Mouse (Mus musculus) heart, embryonic 10.5 days (tissue): ENCODE results near the gene Egfl8. TPM values are rescaled to one million over a fixed set of nuclear protein-coding genes. Genes with fewer than 3 reads are reported as not detected.

Experiments used
- DNase-seq: peaks from one replicate; pipeline ENCODE4 v3.0.0-alpha.2; 2017; ENCODE audit warnings: low spot score
- H3K27ac ChIP-seq: fragments of 300-500 bp; sonication (generic); 2 replicates; pipeline ENCODE4 v1.5.1; 2016; ENCODE audit warnings: mild to moderate bottlenecking
- H3K27me3 ChIP-seq: fragments of 300-500 bp; sonication (generic); 2 replicates; pipeline ENCODE4 v1.6.1; 2016; ENCODE audit warnings: mild to moderate bottlenecking; ENCODE audit not compliant: poor library complexity, insufficient read depth, severe bottlenecking
- H3K36me3 ChIP-seq: fragments of 300-500 bp; sonication (generic); 2 replicates; pipeline ENCODE4 v1.6.1; 2016; ENCODE audit warnings: mild to moderate bottlenecking, moderate library complexity
- H3K4me1 ChIP-seq: fragments of 300-500 bp; sonication (generic); 2 replicates; pipeline ENCODE4 v1.6.1; 2016; ENCODE audit warnings: mild to moderate bottlenecking
- H3K4me3 ChIP-seq: fragments of 300-500 bp; sonication (generic); 2 replicates; pipeline ENCODE4 v1.5.1; 2016; ENCODE audit warnings: mild to moderate bottlenecking, moderate library complexity
- H3K9me3 ChIP-seq: fragments of 300-500 bp; sonication (generic); 2 replicates; pipeline ENCODE4 v1.6.1; 2016; ENCODE audit warnings: mild to moderate bottlenecking, moderate library complexity
- WGBS: fragments of 180-500 bp; shearing (Covaris S2); methylation state at CpG from one replicate; pipeline ENCODE4 v1.1.7; 2016; 5-methylcytosine and 5-hydroxymethylcytosine counted together
- polyA plus RNA-seq: library from polyadenylated mRNA; unstranded; fragments of >200 nt; fragmentation: Nextera tagmentation; extraction: Ambion mirVana; gene quantifications from 2 replicates; pipeline ENCODE4 v1.2.1, GENCODE M21; 2016

Egfl8 gene
- polyA plus RNA-seq, 1 experiment from 2014 or later = 1.7 TPM

- WGBS = 82% methylated on average over 30 of the region's 30 CpGs
- DNase-seq = no peak
- Histone ChIP-seq H3K36me3 (peaks cover 30% of the 10 kb centered on the region), H3K9me3 (no peaks in the 10 kb centered on the region), H3K27me3 (no peaks in the 10 kb centered on the region), H3K4me3 (peak overlapping the region; percentile 74; the same call in 1 of the 2 replicates), H3K4me1 (peaks cover 33% of the 10 kb centered on the region), H3K27ac (no peak overlapping the region)
These were observed 30.2 kb upstream of the Egfl8 start for GRCm38 (mm10) chr17:34645831-34646511.

GRCm38 (mm10) chr17:34645256-34645829 lies 29.6 kb upstream of the Egfl8 start:
- Histone ChIP-seq H3K27me3 (no peaks in the 10 kb centered on the region), H3K4me3 (peak overlapping the region; percentile 74), H3K9me3 (no peaks in the 10 kb centered on the region), H3K27ac (peak overlapping the region; percentile 90), H3K4me1 (peaks cover 36% of the 10 kb centered on the region), H3K36me3 (peaks cover 24% of the 10 kb centered on the region)
- 42% methylated on average over 10 of the region's 10 CpGs for WGBS
- DNase-seq = no peak

GRCm38 (mm10) chr17:34644608-34645007 lies 28.8 kb upstream of the Egfl8 start, which contains the start of gene Fkbpl:
Gene Fkbpl (plus strand): TSS chr17:34644764.
- Histone ChIP-seq H3K27ac (peak within 1 kb of the TSS; percentile 90), H3K4me1 (peaks cover 36% of the 10 kb centered on the region), H3K4me3 (peak within 1 kb of the TSS; percentile 74), H3K36me3 (peaks cover 17% of the 10 kb centered on the region), H3K9me3 (no peaks in the 10 kb centered on the region), H3K27me3 (no peaks in the 10 kb centered on the region)
- peak; percentile 97 for DNase-seq
- WGBS = 1% methylated on average over 16 of the region's 16 CpGs

- Histone ChIP-seq H3K4me3 (no peak overlapping the region), H3K4me1 (peaks cover 36% of the 10 kb centered on the region), H3K27ac (no peak overlapping the region), H3K36me3 (peaks cover 10% of the 10 kb centered on the region), H3K27me3 (no peaks in the 10 kb centered on the region), H3K9me3 (no peaks in the 10 kb centered on the region)
- whole genome bisulfite sequencing = 72% methylated on average over 10 of the region's 10 CpGs
- DNase-seq = no peak
These were observed 28.2 kb upstream of the Egfl8 start for GRCm38 (mm10) chr17:34643944-34644343.

- no peak overlapping the region for H3K27ac ChIP-seq
- WGBS = 81% methylated on average over 4 of the region's 4 CpGs
- H3K4me3 ChIP-seq = no peak overlapping the region
- H3K9me3 ChIP-seq = no peaks in the 10 kb centered on the region
- peaks cover 34% of the 10 kb centered on the region for H3K4me1 ChIP-seq
- no peaks in the 10 kb centered on the region for H3K27me3 ChIP-seq
- H3K36me3 ChIP-seq = peaks cover 6% of the 10 kb centered on the region; the same call in 1 of the 2 replicates
- DNase-seq = no peak
These were observed 27.6 kb upstream of the Egfl8 start for GRCm38 (mm10) chr17:34643379-34643778.

GRCm38 (mm10) chr17:34641945-34642344 lies 26.2 kb upstream of the Egfl8 start:
- H3K36me3 ChIP-seq = peaks cover 6% of the 10 kb centered on the region; the same call in 1 of the 2 replicates
- no peaks in the 10 kb centered on the region for H3K27me3 ChIP-seq
- H3K9me3 ChIP-seq = no peaks in the 10 kb centered on the region
- peaks cover 24% of the 10 kb centered on the region for H3K4me1 ChIP-seq
- H3K27ac ChIP-seq = no peak overlapping the region
- no peak for DNase-seq
- H3K4me3 ChIP-seq = no peak overlapping the region
- 84% methylated on average over 3 of the region's 3 CpGs for WGBS

GRCm38 (mm10) chr17:34640778-34641601 lies 25.2 kb upstream of the Egfl8 start:
- Histone ChIP-seq H3K27ac (peak overlapping the region; percentile 17), H3K36me3 (peaks cover 4% of the 10 kb centered on the region; the same call in 1 of the 2 replicates), H3K4me3 (no peak overlapping the region), H3K27me3 (peaks cover 3% of the 10 kb centered on the region; the same call in 1 of the 2 replicates), H3K4me1 (peaks cover 19% of the 10 kb centered on the region), H3K9me3 (no peaks in the 10 kb centered on the region)
- 15% methylated on average over 11 of the region's 11 CpGs for WGBS
- peak; percentile 70 for DNase-seq

- no peak overlapping the region for H3K4me3 ChIP-seq
- H3K9me3 ChIP-seq = no peaks in the 10 kb centered on the region
- H3K36me3 ChIP-seq = no peaks in the 10 kb centered on the region
- H3K27ac ChIP-seq = 0 out of 2 replicates have a peak overlapping the region, but pooled peaks have one; percentile 18
- 80% methylated on average over 7 of the region's 7 CpGs for WGBS
- H3K27me3 ChIP-seq = peaks cover 11% of the 10 kb centered on the region; the same call in 1 of the 2 replicates
- peaks cover 8% of the 10 kb centered on the region; the same call in 1 of the 2 replicates for H3K4me1 ChIP-seq
- no peak for DNase-seq
These were observed 23.9 kb upstream of the Egfl8 start for GRCm38 (mm10) chr17:34639461-34640255.

- Histone ChIP-seq H3K27ac (no peak overlapping the region), H3K4me3 (no peak overlapping the region), H3K27me3 (peaks cover 28% of the 10 kb centered on the region), H3K4me1 (peaks cover 9% of the 10 kb centered on the region), H3K9me3 (no peaks in the 10 kb centered on the region), H3K36me3 (no peaks in the 10 kb centered on the region)
- WGBS = 67% methylated on average over 3 of the region's 3 CpGs
- DNase-seq = no peak
These were observed 21.7 kb upstream of the Egfl8 start for GRCm38 (mm10) chr17:34637459-34637858.

- no peak overlapping the region for H3K4me3 ChIP-seq
- H3K36me3 ChIP-seq = no peaks in the 10 kb centered on the region
- H3K4me1 ChIP-seq = peaks cover 18% of the 10 kb centered on the region
- 79% methylated on average over 2 of the region's 2 CpGs for WGBS
- H3K27me3 ChIP-seq = peaks cover 46% of the 10 kb centered on the region
- no peaks in the 10 kb centered on the region for H3K9me3 ChIP-seq
- no peak for DNase-seq
- no peak overlapping the region for H3K27ac ChIP-seq
These were observed 19.9 kb upstream of the Egfl8 start for GRCm38 (mm10) chr17:34635671-34636070.

GRCm38 (mm10) chr17:34632261-34632691 lies 16.5 kb upstream of the Egfl8 start:
- Histone ChIP-seq H3K4me1 (peaks cover 44% of the 10 kb centered on the region), H3K27me3 (peaks cover 73% of the 10 kb centered on the region), H3K9me3 (no peaks in the 10 kb centered on the region), H3K4me3 (peak overlapping the region; percentile 57), H3K27ac (peak overlapping the region; percentile 42; the same call in 1 of the 2 replicates), H3K36me3 (no peaks in the 10 kb centered on the region)
- DNase-seq = no peak
- 2% methylated on average over 26 of the region's 26 CpGs for WGBS

GRCm38 (mm10) chr17:34631647-34632046 lies 15.9 kb upstream of the Egfl8 start:
- H3K36me3 ChIP-seq = no peaks in the 10 kb centered on the region
- H3K27ac ChIP-seq = 0 out of 2 replicates have a peak overlapping the region, but pooled peaks have one; percentile 42
- H3K4me1 ChIP-seq = peaks cover 45% of the 10 kb centered on the region
- WGBS = 6% methylated on average over 12 of the region's 12 CpGs
- no peaks in the 10 kb centered on the region for H3K9me3 ChIP-seq
- peak overlapping the region; percentile 57 for H3K4me3 ChIP-seq
- H3K27me3 ChIP-seq = peaks cover 73% of the 10 kb centered on the region
- no peak for DNase-seq
